ENCODE assay signal across 9 mouse cellular contexts in genomic region chr17:85620680-85621504, GRCm38 (mm10). TPM values are rescaled to one million over a fixed set of nuclear protein-coding genes. Genes with fewer than 3 reads are reported as not detected.
A peak's percentile ranks its signal among the peaks of the same experiment; 100 is the strongest.
DNase-seq lines count a peak whose midpoint lies in the region; ATAC-seq and TF ChIP-seq lines count a peak whose summit lies in the region.
"Had no signal": no experiment of that assay in that cellular context is flagged by ENCODE, and none has a peak within 500 bp of the region (broad histone marks: within the 10 kb centered on the region; RNA-seq: fewer than 3 reads in every experiment).

No protein-coding gene starts in this region.

- H3K27me3 ChIP-seq in lung, embryonic 14.5 days (ENCODE audit: insufficient read depth, low read length), result peaks cover 100% of the 10 kb centered on the region
- peaks cover 98% of the 10 kb centered on the region for H3K27me3 ChIP-seq in embryonic facial prominence, embryonic 14.5 days (replicated peaks; ENCODE audit: control insufficient read depth, insufficient read depth, low read length)
- peaks cover 95% of the 10 kb centered on the region for H3K27me3 ChIP-seq in limb, embryonic 13.5 days
- H3K27me3 ChIP-seq in stomach, embryonic 14.5 days (ENCODE audit: control insufficient read depth, insufficient read depth, low read length), result peaks cover 79% of the 10 kb centered on the region

- H3K9ac ChIP-seq in lung, embryonic 14.5 days, result no peak overlapping the region
- peak overlapping the region; percentile 57 for H3K9ac ChIP-seq in embryonic facial prominence, embryonic 14.5 days (ENCODE audit: low read depth, low read length)
- H3K9ac ChIP-seq in limb, embryonic 13.5 days, result no peak overlapping the region
- no peak overlapping the region for H3K9ac ChIP-seq in stomach, embryonic 14.5 days (replicated peaks; ENCODE audit: low read depth, low read length)

- H3K4me1 ChIP-seq in lung, embryonic 14.5 days (ENCODE audit: insufficient read depth), result no peaks in the 10 kb centered on the region
- H3K4me1 ChIP-seq in embryonic facial prominence, embryonic 14.5 days (ENCODE audit: control insufficient read depth, insufficient read depth, low read length), result peaks cover 11% of the 10 kb centered on the region; the same call in 1 of the 2 replicates
- H3K4me1 ChIP-seq in limb, embryonic 13.5 days, result peaks cover 31% of the 10 kb centered on the region
- H3K4me1 ChIP-seq in stomach, embryonic 14.5 days (ENCODE audit: control insufficient read depth, insufficient read depth, low read length), result 0 out of 2 replicates have a peak, but pooled peaks cover 4% of the 10 kb centered on the region

- ATAC-seq in lung, embryonic 14.5 days (ENCODE audit: insufficient read depth), result no peak
- peak; percentile 35 for ATAC-seq in embryonic facial prominence, embryonic 14.5 days (ENCODE audit: low read depth)
- no peak for ATAC-seq in limb, embryonic 13.5 days (ENCODE audit: low FRiP score, low read depth)
- no peak for ATAC-seq in stomach, embryonic 14.5 days (ENCODE audit: insufficient number of reproducible peaks, insufficient read depth, low FRiP score, low read depth)
- no peak for ATAC-seq in cerebellum, adult (ENCODE audit: insufficient number of reproducible peaks, low FRiP score, low TSS enrichment)

- H3K9me3 ChIP-seq in lung, embryonic 14.5 days (ENCODE audit: low read depth, low read length), result no peaks in the 10 kb centered on the region
- no peaks in the 10 kb centered on the region for H3K9me3 ChIP-seq in embryonic facial prominence, embryonic 14.5 days (ENCODE audit: control insufficient read depth, low read length)
- H3K9me3 ChIP-seq in limb, embryonic 13.5 days, result no peaks in the 10 kb centered on the region
- H3K9me3 ChIP-seq in stomach, embryonic 14.5 days (ENCODE audit: control insufficient read depth, low read depth, low read length), result no peaks in the 10 kb centered on the region

- H3K36me3 ChIP-seq in lung, embryonic 14.5 days (ENCODE audit: insufficient read depth), result no peaks in the 10 kb centered on the region
- H3K36me3 ChIP-seq in embryonic facial prominence, embryonic 14.5 days (ENCODE audit: control insufficient read depth, insufficient read depth, low read length), result no peaks in the 10 kb centered on the region
- no peaks in the 10 kb centered on the region for H3K36me3 ChIP-seq in limb, embryonic 13.5 days
- no peaks in the 10 kb centered on the region for H3K36me3 ChIP-seq in stomach, embryonic 14.5 days (ENCODE audit: control insufficient read depth, insufficient read depth, low read length)

- peak overlapping the region; percentile 17 for H3K4me3 ChIP-seq in lung, embryonic 14.5 days (ENCODE audit: low read depth, low read length)
- H3K4me3 ChIP-seq in embryonic facial prominence, embryonic 14.5 days (ENCODE audit: low read depth, low read length), result peak overlapping the region; percentile 42
- H3K4me3 ChIP-seq in limb, embryonic 13.5 days, result peak overlapping the region; percentile 37
- no peak overlapping the region for H3K4me3 ChIP-seq in stomach, embryonic 14.5 days (ENCODE audit: low read depth, low read length)

- no peak overlapping the region for H3K27ac ChIP-seq in lung, embryonic 14.5 days (ENCODE audit: low read depth)
- peak overlapping the region; percentile 68 for H3K27ac ChIP-seq in embryonic facial prominence, embryonic 14.5 days (replicated peaks; ENCODE audit: low read depth, low read length)
- H3K27ac ChIP-seq in limb, embryonic 13.5 days, result no peak overlapping the region
- no peak overlapping the region for H3K27ac ChIP-seq in stomach, embryonic 14.5 days (ENCODE audit: low read length)

- TF ChIP-seq CTCF in lung, embryonic 14.5 days (IDR thresholded peaks at IDR 0.05; ENCODE audit: low read depth), result no peak

- no peak for DNase-seq in lung, embryonic 14.5 days
- no peak for DNase-seq in lung, adult 18-20 months
- DNase-seq in embryonic facial prominence, embryonic 14.5 days (ENCODE audit: low spot score), result peak; percentile 72
- DNase-seq in cerebellum, adult 9-10 months, result no peak
- DNase-seq in lung, postnatal 4 days, result no peak
- DNase-seq: lung, postnatal 10 days had no signal

- under 1% methylated on average over 53 of the region's 54 CpGs for WGBS in lung, embryonic 14.5 days
- under 1% methylated on average over 36 of the region's 54 CpGs for WGBS in embryonic facial prominence, embryonic 14.5 days
- under 1% methylated on average over 44 of the region's 54 CpGs for WGBS in limb, embryonic 13.5 days
- WGBS in stomach, embryonic 14.5 days, result under 1% methylated on average over 42 of the region's 54 CpGs

- H3K4me2 ChIP-seq in lung, embryonic 14.5 days, result peak overlapping the region; percentile 50
- peak overlapping the region; percentile 57 for H3K4me2 ChIP-seq in embryonic facial prominence, embryonic 14.5 days (ENCODE audit: low read depth, low read length)
- H3K4me2 ChIP-seq in limb, embryonic 13.5 days (replicated peaks), result peak overlapping the region; percentile 66
- peak overlapping the region; percentile 35 for H3K4me2 ChIP-seq in stomach, embryonic 14.5 days (replicated peaks; ENCODE audit: low read depth, low read length)

RNA-seq across cellular contexts. Expression of gene Six3, which starts 7.5 kb away (rescaled TPM):
- polyA plus RNA-seq in lung, embryonic 14.5 days (2014; fragmentation: Nextera tagmentation; extraction: Ambion mirVana), result not detected in 2 replicates
- 2.1 and 2.4 TPM in 2 replicates for polyA plus RNA-seq in embryonic facial prominence, embryonic 14.5 days (2014; fragmentation: Nextera tagmentation; extraction: Ambion mirVana)
- not detected in 2 replicates for polyA plus RNA-seq in limb, embryonic 13.5 days (2015; fragmentation: Nextera tagmentation; extraction: Ambion mirVana)
- polyA plus RNA-seq in stomach, embryonic 14.5 days (2014; fragmentation: Nextera tagmentation; extraction: Ambion mirVana), result not detected in 2 replicates
